Mouse (Mus musculus) midbrain, embryonic 14.5 days (tissue): ENCODE data around the gene Kif16b. TPM values are rescaled to one million over a fixed set of nuclear protein-coding genes. Genes with fewer than 3 reads are reported as not detected.

Source experiments
- ATAC-seq: fragments of 200-750 bp; cut with Nextera tagmentation; 2 replicates; pipeline ENCODE4 v1.8.0; 2017; ENCODE audit warnings: moderate number of reproducible peaks, moderate library complexity; ENCODE audit not compliant: low FRiP score, low TSS enrichment
- DNase-seq: peaks from one replicate; pipeline ENCODE4 v3.0.0-alpha.2; 2015
- H3K27ac ChIP-seq: fragments of 300-500 bp; sonication (generic); replicated peaks from 2 replicates; pipeline ENCODE4 v1.5.1; 2014; ENCODE audit warnings: mild to moderate bottlenecking, low read depth, low read length, moderate library complexity
- H3K27me3 ChIP-seq: fragments of 300-500 bp; sonication (generic); 2 replicates; pipeline ENCODE4 v1.6.1; 2014; ENCODE audit warnings: low read length, control low read depth, mixed read lengths; ENCODE audit not compliant: control insufficient read depth, insufficient read depth
- H3K36me3 ChIP-seq: fragments of 300-500 bp; sonication (generic); 2 replicates; pipeline ENCODE4 v1.6.1; 2014; ENCODE audit warnings: low read length, control low read depth; ENCODE audit not compliant: control insufficient read depth, insufficient read depth
- H3K4me1 ChIP-seq: fragments of 300-500 bp; sonication (generic); 2 replicates; pipeline ENCODE4 v1.6.1; 2014; ENCODE audit warnings: mild to moderate bottlenecking, antibody characterized with exemption, low read length, control low read depth; ENCODE audit not compliant: control insufficient read depth, insufficient read depth
- H3K4me2 ChIP-seq: fragments of 300-500 bp; sonication (generic); 2 replicates; pipeline ENCODE4 v1.6.1; 2014; ENCODE audit warnings: mild to moderate bottlenecking, low read length, moderate library complexity
- H3K4me3 ChIP-seq: fragments of 300-500 bp; sonication (generic); replicated peaks from 2 replicates; pipeline ENCODE4 v1.5.1; 2014; ENCODE audit warnings: low read depth, low read length
- H3K9ac ChIP-seq: fragments of 300-500 bp; sonication (generic); replicated peaks from 2 replicates; pipeline ENCODE4 v1.6.1; 2014; ENCODE audit warnings: mild to moderate bottlenecking, low read length, moderate library complexity
- H3K9me3 ChIP-seq: fragments of 300-500 bp; sonication (generic); 2 replicates; pipeline ENCODE4 v1.6.1; 2016; ENCODE audit warnings: low read length, control low read depth, mixed read lengths; ENCODE audit not compliant: control insufficient read depth
- WGBS: fragments of 180-500 bp; shearing (Covaris S2); extraction: QIAGEN DNeasy Blood & Tissue Kit; methylation state at CpG from one replicate; pipeline ENCODE4 v1.1.7; 2014; 5-methylcytosine and 5-hydroxymethylcytosine counted together
- polyA plus RNA-seq: library from polyadenylated mRNA; unstranded; fragments of >200 nt; fragmentation: Nextera tagmentation; extraction: Ambion mirVana; gene quantifications from 2 replicates; pipeline ENCODE4 v1.2.1, GENCODE M21; 2014

Kif16b gene
- polyA plus RNA-seq, 1 experiment from 2014 or later: 4.1 TPM

- Histone ChIP-seq H3K36me3 (no peaks in the 10 kb centered on the region), H3K27me3 (no peaks in the 10 kb centered on the region), H3K4me2 (no peak overlapping the region), H3K4me1 (peaks cover 14% of the 10 kb centered on the region), H3K9me3 (no peaks in the 10 kb centered on the region), H3K4me3 (no peak overlapping the region), H3K9ac (no peak overlapping the region), H3K27ac (no peak overlapping the region)
- no peak for DNase-seq
- 17% methylated on average over 6 of the region's 6 CpGs for WGBS
- no peak for ATAC-seq
These were observed 267.3 kb downstream of the Kif16b start for GRCm38 (mm10) chr2:142633996-142634559.

- Histone ChIP-seq H3K9me3 (no peaks in the 10 kb centered on the region), H3K27ac (no peak overlapping the region), H3K4me2 (no peak overlapping the region), H3K4me3 (no peak overlapping the region), H3K4me1 (peaks cover 7% of the 10 kb centered on the region; the same call in 1 of the 2 replicates), H3K27me3 (no peaks in the 10 kb centered on the region), H3K9ac (no peak overlapping the region), H3K36me3 (no peaks in the 10 kb centered on the region)
- no peak for ATAC-seq
- DNase-seq: no peak
- 81% methylated on average over 2 of the region's 2 CpGs for WGBS
These were observed 271.6 kb downstream of the Kif16b start for GRCm38 (mm10) chr2:142629523-142630312.

- H3K4me3 ChIP-seq: no peak overlapping the region
- no peak overlapping the region for H3K4me2 ChIP-seq
- H3K27ac ChIP-seq: no peak overlapping the region
- no peak for ATAC-seq
- no peaks in the 10 kb centered on the region for H3K9me3 ChIP-seq
- no peak overlapping the region for H3K9ac ChIP-seq
- no peaks in the 10 kb centered on the region for H3K36me3 ChIP-seq
- WGBS: 76% methylated on average over 4 of the region's 4 CpGs
- no peak for DNase-seq
- H3K4me1 ChIP-seq: no peaks in the 10 kb centered on the region
- H3K27me3 ChIP-seq: no peaks in the 10 kb centered on the region
These were observed 275.6 kb downstream of the Kif16b start for GRCm38 (mm10) chr2:142625756-142626155.

- 82% methylated on average over 3 of the region's 3 CpGs for WGBS
- no peak for DNase-seq
- no peaks in the 10 kb centered on the region for H3K36me3 ChIP-seq
These were observed 276.2 kb downstream of the Kif16b start for GRCm38 (mm10) chr2:142625101-142625500.

GRCm38 (mm10) chr2:142624254-142624653 lies 277.1 kb downstream of the Kif16b start:
- 80% methylated on average over 2 of the region's 2 CpGs for WGBS
- Histone ChIP-seq H3K9ac (no peak overlapping the region), H3K27me3 (no peaks in the 10 kb centered on the region), H3K4me3 (no peak overlapping the region), H3K9me3 (no peaks in the 10 kb centered on the region), H3K4me2 (no peak overlapping the region), H3K36me3 (no peaks in the 10 kb centered on the region), H3K27ac (no peak overlapping the region), H3K4me1 (no peaks in the 10 kb centered on the region)
- no peak for ATAC-seq
- DNase-seq: no peak

More at GRCm38 (mm10) chr2:142625101-142625500, 276.2 kb downstream of the Kif16b start:
- Histone ChIP-seq H3K9me3 (no peaks in the 10 kb centered on the region), H3K9ac (no peak overlapping the region), H3K27me3 (no peaks in the 10 kb centered on the region), H3K27ac (no peak overlapping the region), H3K4me2 (no peak overlapping the region), H3K4me1 (no peaks in the 10 kb centered on the region), H3K4me3 (no peak overlapping the region)
- ATAC-seq: no peak

- ATAC-seq: no peak
- WGBS: 94% methylated on average over 4 of the region's 4 CpGs
- Histone ChIP-seq H3K9me3 (peaks cover 3% of the 10 kb centered on the region; the same call in 1 of the 2 replicates), H3K27me3 (no peaks in the 10 kb centered on the region), H3K27ac (no peak overlapping the region), H3K4me1 (no peaks in the 10 kb centered on the region), H3K4me3 (no peak overlapping the region), H3K4me2 (no peak overlapping the region), H3K9ac (no peak overlapping the region), H3K36me3 (no peaks in the 10 kb centered on the region)
- DNase-seq: no peak
These were observed 280.2 kb downstream of the Kif16b start for GRCm38 (mm10) chr2:142621152-142621551.

GRCm38 (mm10) chr2:142619926-142620325 lies 281.4 kb downstream of the Kif16b start:
- H3K4me1 ChIP-seq: no peaks in the 10 kb centered on the region
- no peak overlapping the region for H3K4me2 ChIP-seq
- peaks cover 8% of the 10 kb centered on the region; the same call in 1 of the 2 replicates for H3K9me3 ChIP-seq
- H3K9ac ChIP-seq: no peak overlapping the region
- no peak overlapping the region for H3K27ac ChIP-seq
- DNase-seq: no peak
- H3K36me3 ChIP-seq: no peaks in the 10 kb centered on the region
- no peaks in the 10 kb centered on the region for H3K27me3 ChIP-seq
- no peak overlapping the region for H3K4me3 ChIP-seq
- no peak for ATAC-seq

GRCm38 (mm10) chr2:142614535-142614934 lies 286.8 kb downstream of the Kif16b start:
- Histone ChIP-seq H3K27ac (no peak overlapping the region), H3K9me3 (peaks cover 8% of the 10 kb centered on the region; the same call in 1 of the 2 replicates), H3K4me1 (no peaks in the 10 kb centered on the region), H3K27me3 (no peaks in the 10 kb centered on the region), H3K4me3 (no peak overlapping the region), H3K36me3 (no peaks in the 10 kb centered on the region), H3K9ac (no peak overlapping the region), H3K4me2 (no peak overlapping the region)
- no peak for ATAC-seq
- WGBS: 86% methylated on average over 5 of the region's 5 CpGs
- no peak for DNase-seq
